Mouse (Mus musculus): ENCODE data around the gene Syt14. TPM values are rescaled to one million over a fixed set of nuclear protein-coding genes. Genes with fewer than 3 reads are reported as not detected.

Gene Syt14
- polyA plus RNA-seq, 1 experiment from 2014 or later = 6.4 TPM

DNA sequence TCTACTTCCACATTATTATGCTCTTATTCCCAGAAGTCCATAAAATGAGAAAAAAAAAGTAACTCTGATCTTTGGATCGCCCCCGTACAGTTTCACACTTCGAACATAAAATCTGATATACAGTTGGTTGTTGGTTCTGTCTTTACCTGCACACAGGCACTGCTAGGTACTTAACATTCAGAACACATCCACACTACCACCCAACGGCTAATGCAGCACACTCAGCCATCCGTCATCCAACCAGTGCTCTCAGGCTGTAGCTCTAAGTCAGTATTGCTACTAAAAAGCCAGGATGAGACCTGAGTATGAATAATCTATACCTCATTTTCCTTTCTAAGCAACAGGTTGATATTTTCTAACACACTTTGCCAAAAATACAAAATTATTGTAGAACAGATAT is 73.3 kb downstream of the Syt14 start:
- 90% methylated on average over 5 of the region's 5 CpGs for WGBS
- DNase-seq (ENCODE audit: low spot score, missing footprints) = no peak
- Histone ChIP-seq H3K4me2 (no peak overlapping the region), H3K36me3 (ENCODE audit: control insufficient read depth, insufficient read depth, low read length) (no peaks in the 10 kb centered on the region), H3K27ac (ENCODE audit: low read depth, low read length) (no peak overlapping the region), H3K4me1 (ENCODE audit: control insufficient read depth, insufficient read depth, low read length) (no peaks in the 10 kb centered on the region), H3K9ac (ENCODE audit: low read length) (no peak overlapping the region), H3K9me3 (ENCODE audit: control insufficient read depth, low read length) (no peaks in the 10 kb centered on the region), H3K27me3 (ENCODE audit: control insufficient read depth, insufficient read depth, low read length) (no peaks in the 10 kb centered on the region), H3K4me3 (ENCODE audit: low read depth, low read length) (no peak overlapping the region)
- no peak for ATAC-seq (ENCODE audit: low FRiP score)

DNA sequence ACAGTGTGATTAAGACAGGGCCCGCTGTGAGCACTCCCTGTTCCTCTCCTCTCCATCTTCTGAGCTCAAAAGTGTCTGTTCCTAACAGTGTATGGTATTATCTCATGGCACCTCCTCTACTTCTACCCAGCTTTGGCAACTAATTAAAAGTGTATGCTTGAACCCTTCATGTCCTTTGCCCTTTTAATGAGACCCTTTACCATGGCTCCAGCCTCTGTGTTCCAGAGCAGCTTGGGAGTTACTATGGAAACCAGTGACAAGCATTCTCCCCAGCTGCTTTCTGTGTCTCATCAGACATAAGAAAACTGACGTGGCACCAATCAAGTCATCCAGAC is 87.8 kb downstream of the Syt14 start:
- H3K9me3 ChIP-seq (ENCODE audit: control insufficient read depth, low read length) = no peaks in the 10 kb centered on the region
- H3K27ac ChIP-seq (ENCODE audit: low read depth, low read length) = 0 out of 2 replicates have a peak overlapping the region, but pooled peaks have one; percentile 22
- H3K4me1 ChIP-seq (ENCODE audit: control insufficient read depth, insufficient read depth, low read length) = peaks cover 5% of the 10 kb centered on the region
- no peaks in the 10 kb centered on the region for H3K36me3 ChIP-seq (ENCODE audit: control insufficient read depth, insufficient read depth, low read length)
- H3K9ac ChIP-seq (ENCODE audit: low read length) = no peak overlapping the region
- H3K4me3 ChIP-seq (ENCODE audit: low read depth, low read length) = no peak overlapping the region
- H3K27me3 ChIP-seq (ENCODE audit: control insufficient read depth, insufficient read depth, low read length) = no peaks in the 10 kb centered on the region
- WGBS = 24% methylated on average over 2 of the region's 2 CpGs
- DNase-seq (ENCODE audit: low spot score, missing footprints) (peak; percentile 85), ATAC-seq (ENCODE audit: low FRiP score) (peak; percentile 91)
- no peak overlapping the region for H3K4me2 ChIP-seq

GRCm38 (mm10) chr1:192947170-192947838 is 88.3 kb downstream of the Syt14 start:
- DNase-seq (ENCODE audit: low spot score, missing footprints) (no peak), ATAC-seq (ENCODE audit: low FRiP score) (no peak)
- H3K27ac ChIP-seq (ENCODE audit: low read depth, low read length) = 0 out of 2 replicates have a peak overlapping the region, but pooled peaks have one; percentile 22

DNA sequence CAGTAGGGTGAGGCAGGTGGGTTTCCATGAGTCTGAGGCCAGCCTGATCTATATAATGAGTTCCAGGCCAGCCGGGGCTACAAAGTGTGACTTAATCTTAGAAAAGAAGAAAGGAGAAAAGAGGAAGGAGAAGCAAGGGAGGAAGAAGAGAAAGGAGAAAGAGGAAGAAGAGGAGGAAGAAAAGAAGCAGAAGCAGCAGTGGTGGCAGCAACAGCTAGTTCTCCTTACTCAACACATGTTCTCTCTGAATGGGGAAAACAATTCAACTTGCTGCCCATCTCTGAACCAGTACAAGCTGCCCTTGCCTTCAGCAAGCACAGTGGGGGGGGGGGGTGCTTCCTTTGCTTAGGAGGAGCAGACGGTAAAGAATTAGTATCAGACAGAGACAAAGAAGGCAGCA is 96.5 kb downstream of the Syt14 start:
- no peaks in the 10 kb centered on the region for H3K9me3 ChIP-seq (ENCODE audit: control insufficient read depth, low read length)
- ATAC-seq (ENCODE audit: low FRiP score) (no peak), DNase-seq (ENCODE audit: low spot score, missing footprints) (no peak)
- no peak overlapping the region for H3K4me2 ChIP-seq
- no peak overlapping the region for H3K4me3 ChIP-seq (ENCODE audit: low read depth, low read length)
- no peak overlapping the region for H3K9ac ChIP-seq (ENCODE audit: low read length)
- no peaks in the 10 kb centered on the region for H3K36me3 ChIP-seq (ENCODE audit: control insufficient read depth, insufficient read depth, low read length)
- 59% methylated on average over 2 of the region's 2 CpGs for WGBS
- no peaks in the 10 kb centered on the region for H3K27me3 ChIP-seq (ENCODE audit: control insufficient read depth, insufficient read depth, low read length)
- H3K4me1 ChIP-seq (ENCODE audit: control insufficient read depth, insufficient read depth, low read length) = no peaks in the 10 kb centered on the region
- H3K27ac ChIP-seq (ENCODE audit: low read depth, low read length) = no peak overlapping the region

More at GRCm38 (mm10) chr1:192947170-192947838, 88.3 kb downstream of the Syt14 start:
- WGBS = 40% methylated on average over 1 of the region's 1 CpGs
- H3K4me2 ChIP-seq = no peak overlapping the region
- no peak overlapping the region for H3K9ac ChIP-seq (ENCODE audit: low read length)
- H3K9me3 ChIP-seq (ENCODE audit: control insufficient read depth, low read length) = no peaks in the 10 kb centered on the region
- H3K27me3 ChIP-seq (ENCODE audit: control insufficient read depth, insufficient read depth, low read length) = no peaks in the 10 kb centered on the region
- H3K36me3 ChIP-seq (ENCODE audit: control insufficient read depth, insufficient read depth, low read length) = no peaks in the 10 kb centered on the region
- H3K4me3 ChIP-seq (ENCODE audit: low read depth, low read length) = no peak overlapping the region
- peaks cover 5% of the 10 kb centered on the region for H3K4me1 ChIP-seq (ENCODE audit: control insufficient read depth, insufficient read depth, low read length)

DNA sequence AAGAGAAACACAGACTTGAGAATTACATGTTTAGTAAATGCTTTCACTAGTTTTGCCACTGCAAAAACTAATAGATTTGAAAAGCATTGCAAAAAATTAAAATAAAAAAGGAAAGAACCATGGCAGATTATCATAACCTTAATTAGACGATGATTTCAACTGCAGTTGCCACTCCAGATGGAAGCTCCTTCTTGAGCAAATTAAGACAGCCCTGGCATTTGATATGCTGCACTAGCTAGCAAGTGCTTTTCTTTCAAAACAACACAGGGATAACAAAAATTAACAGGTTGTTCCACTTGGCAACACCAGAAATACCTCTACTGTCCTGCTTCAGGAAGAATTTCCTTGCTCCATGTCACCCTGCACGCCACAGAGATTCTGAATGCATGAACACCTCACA is 97.6 kb downstream of the Syt14 start:
- WGBS = 82% methylated on average over 2 of the region's 2 CpGs
- H3K4me1 ChIP-seq (ENCODE audit: control insufficient read depth, insufficient read depth, low read length) = no peaks in the 10 kb centered on the region

GRCm38 (mm10) chr1:192931797-192932196 is 103.8 kb downstream of the Syt14 start:
- H3K4me1 ChIP-seq (ENCODE audit: control insufficient read depth, insufficient read depth, low read length) = no peaks in the 10 kb centered on the region
- DNase-seq (ENCODE audit: low spot score, missing footprints) = no peak
- no peak overlapping the region for H3K27ac ChIP-seq (ENCODE audit: low read depth, low read length)
- no peak for ATAC-seq (ENCODE audit: low FRiP score)
- WGBS = 87% methylated on average over 3 of the region's 3 CpGs
- H3K4me2 ChIP-seq = no peak overlapping the region
- H3K9me3 ChIP-seq (ENCODE audit: control insufficient read depth, low read length) = no peaks in the 10 kb centered on the region
- no peak overlapping the region for H3K9ac ChIP-seq (ENCODE audit: low read length)
- no peaks in the 10 kb centered on the region for H3K27me3 ChIP-seq (ENCODE audit: control insufficient read depth, insufficient read depth, low read length)
- H3K36me3 ChIP-seq (ENCODE audit: control insufficient read depth, insufficient read depth, low read length) = no peaks in the 10 kb centered on the region
- H3K4me3 ChIP-seq (ENCODE audit: low read depth, low read length) = no peak overlapping the region

More for the DNA sequence above, 97.6 kb downstream of the Syt14 start:
- Histone ChIP-seq H3K9ac (ENCODE audit: low read length) (no peak overlapping the region), H3K9me3 (ENCODE audit: control insufficient read depth, low read length) (no peaks in the 10 kb centered on the region), H3K4me3 (ENCODE audit: low read depth, low read length) (no peak overlapping the region), H3K27ac (ENCODE audit: low read depth, low read length) (no peak overlapping the region), H3K27me3 (ENCODE audit: control insufficient read depth, insufficient read depth, low read length) (no peaks in the 10 kb centered on the region), H3K4me2 (no peak overlapping the region), H3K36me3 (ENCODE audit: control insufficient read depth, insufficient read depth, low read length) (no peaks in the 10 kb centered on the region)
- ATAC-seq (ENCODE audit: low FRiP score) (no peak), DNase-seq (ENCODE audit: low spot score, missing footprints) (no peak)

GRCm38 (mm10) chr1:192912101-192912728 is 123.4 kb downstream of the Syt14 start:
- WGBS = 68% methylated on average over 3 of the region's 3 CpGs
- DNase-seq (ENCODE audit: low spot score, missing footprints) = no peak
- H3K4me3 ChIP-seq (ENCODE audit: low read depth, low read length) = no peak overlapping the region
- H3K9ac ChIP-seq (ENCODE audit: low read length) = no peak overlapping the region
- H3K27me3 ChIP-seq (ENCODE audit: control insufficient read depth, insufficient read depth, low read length) = no peaks in the 10 kb centered on the region
- no peaks in the 10 kb centered on the region for H3K36me3 ChIP-seq (ENCODE audit: control insufficient read depth, insufficient read depth, low read length)
- no peak for ATAC-seq (ENCODE audit: low FRiP score)
- no peak overlapping the region for H3K4me2 ChIP-seq
- H3K27ac ChIP-seq (ENCODE audit: low read depth, low read length) = no peak overlapping the region
- no peaks in the 10 kb centered on the region for H3K4me1 ChIP-seq (ENCODE audit: control insufficient read depth, insufficient read depth, low read length)
- H3K9me3 ChIP-seq (ENCODE audit: control insufficient read depth, low read length) = no peaks in the 10 kb centered on the region

GRCm38 (mm10) chr1:192901516-192901915 is 134.1 kb downstream of the Syt14 start:
- H3K9ac ChIP-seq (ENCODE audit: low read length) = no peak overlapping the region
- no peaks in the 10 kb centered on the region for H3K9me3 ChIP-seq (ENCODE audit: control insufficient read depth, low read length)
- H3K4me2 ChIP-seq = no peak overlapping the region
- no peak overlapping the region for H3K4me3 ChIP-seq (ENCODE audit: low read depth, low read length)
- ATAC-seq (ENCODE audit: low FRiP score) = no peak
- no peaks in the 10 kb centered on the region for H3K27me3 ChIP-seq (ENCODE audit: control insufficient read depth, insufficient read depth, low read length)
- 82% methylated on average over 2 of the region's 2 CpGs for WGBS
- DNase-seq (ENCODE audit: low spot score, missing footprints) = no peak
- H3K27ac ChIP-seq (ENCODE audit: low read depth, low read length) = no peak overlapping the region
- H3K36me3 ChIP-seq (ENCODE audit: control insufficient read depth, insufficient read depth, low read length) = no peaks in the 10 kb centered on the region
- H3K4me1 ChIP-seq (ENCODE audit: control insufficient read depth, insufficient read depth, low read length) = no peaks in the 10 kb centered on the region

DNA sequence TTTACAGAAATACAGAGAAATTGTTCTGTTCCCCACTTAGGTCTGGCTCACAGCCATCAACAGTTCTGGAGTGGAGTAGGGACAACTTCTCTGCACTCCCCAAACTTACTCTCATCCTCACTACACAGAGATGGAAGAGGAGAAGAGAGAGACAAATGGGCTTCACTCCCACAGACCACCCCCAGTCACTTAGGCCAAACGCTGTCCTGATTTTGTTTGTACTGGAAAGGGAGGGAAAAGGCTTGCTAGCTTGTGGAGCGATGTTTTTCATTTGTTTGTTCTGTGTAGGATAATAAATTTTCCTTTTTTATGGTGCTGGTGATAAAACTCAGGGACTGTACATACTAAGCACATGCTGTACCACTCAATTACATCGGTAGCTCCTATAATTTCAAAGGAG is 134.7 kb downstream of the Syt14 start:
- H3K9me3 ChIP-seq (ENCODE audit: control insufficient read depth, low read length) = no peaks in the 10 kb centered on the region
- H3K9ac ChIP-seq (ENCODE audit: low read length) = no peak overlapping the region
- H3K36me3 ChIP-seq (ENCODE audit: control insufficient read depth, insufficient read depth, low read length) = no peaks in the 10 kb centered on the region
- no peaks in the 10 kb centered on the region for H3K27me3 ChIP-seq (ENCODE audit: control insufficient read depth, insufficient read depth, low read length)
- H3K4me1 ChIP-seq (ENCODE audit: control insufficient read depth, insufficient read depth, low read length) = no peaks in the 10 kb centered on the region
- H3K4me3 ChIP-seq (ENCODE audit: low read depth, low read length) = no peak overlapping the region
- no peak overlapping the region for H3K4me2 ChIP-seq
- 75% methylated on average over 3 of the region's 3 CpGs for WGBS
- no peak overlapping the region for H3K27ac ChIP-seq (ENCODE audit: low read depth, low read length)
- DNase-seq (ENCODE audit: low spot score, missing footprints) (no peak), ATAC-seq (ENCODE audit: low FRiP score) (no peak)

All from midbrain, embryonic 11.5 days (tissue).